Mouse (Mus musculus) gastrocnemius, adult 2 months (tissue): ENCODE data around the gene Zswim5. TPM values are rescaled to one million over a fixed set of nuclear protein-coding genes. Genes with fewer than 3 reads are reported as not detected.

ENCODE experiments used
- DNase-seq: peaks from one replicate; pipeline ENCODE4 v3.0.0; 2022
- H3K27ac ChIP-seq: fragments of 200-600 bp; 2 replicates; pipeline ENCODE4 v1.8.1; 2022; ENCODE audit warnings: mild to moderate bottlenecking
- H3K4me3 ChIP-seq: fragments of 200-600 bp; 2 replicates; pipeline ENCODE4 v1.8.1; 2022; ENCODE audit warnings: mild to moderate bottlenecking, moderate library complexity
- CTCF ChIP-seq: fragments of 200-600 bp; IDR thresholded peaks from 2 replicates; pipeline ENCODE4 v1.8.1; 2022; ENCODE audit warnings: antibody characterized with exemption, mild to moderate bottlenecking, moderate library complexity
- intact Hi-C: fragments of 180-260 bp; cut with DNase I; formaldehyde crosslinking; loops from one replicate; pipeline ENCODE4 v1.15.1; 2025
- total RNA-seq, 2 experiments: library from RNA; stranded (reverse); gene quantifications; 2 replicates each; pipeline ENCODE4 v1.2.3; 2021

The Zswim5 gene
- total RNA-seq, 2 experiments from 2014 or later, result 0.14 TPM; not detected in 1

DNA sequence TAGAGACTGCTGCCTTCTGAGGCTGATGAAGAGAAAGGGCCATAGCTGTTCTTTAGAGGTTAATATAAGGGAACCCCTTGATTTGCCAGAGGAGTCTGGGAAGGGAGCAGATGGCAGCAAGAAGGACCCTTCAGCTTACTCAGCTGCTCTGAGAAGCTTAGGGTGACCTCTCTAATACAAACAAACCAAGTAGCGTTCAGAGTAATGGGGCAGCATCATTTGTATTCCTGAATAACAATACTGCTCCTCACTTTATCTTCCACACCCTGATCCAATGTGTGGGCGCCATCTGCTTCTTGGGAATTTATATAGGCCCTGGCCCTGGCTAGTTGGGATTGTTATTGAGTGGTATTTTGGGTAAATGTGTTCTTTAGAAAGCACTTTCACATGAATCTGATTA, 65.5 kb downstream of the Zswim5 start:
- no peak for DNase-seq
- intact Hi-C loops, result no loop called here

DNA sequence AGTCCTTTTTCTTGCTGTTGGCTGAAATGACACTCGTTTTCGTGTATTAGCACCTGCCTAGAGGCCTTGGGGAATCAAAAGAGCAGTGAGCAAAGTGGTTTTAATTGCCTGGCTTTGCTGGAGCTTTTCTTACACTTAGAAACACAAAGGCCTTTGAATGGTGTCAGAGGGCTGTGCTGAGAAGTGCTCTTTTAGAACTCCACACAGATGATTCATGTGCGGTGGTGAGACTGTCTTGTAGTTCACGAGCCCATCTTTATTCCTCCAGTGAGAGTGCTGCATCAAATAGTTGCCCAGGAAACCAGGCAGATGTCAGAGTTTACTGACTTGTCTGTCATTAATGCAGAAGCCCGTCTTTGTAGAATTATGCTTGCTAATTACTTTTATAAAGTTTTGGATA, 66.9 kb downstream of the Zswim5 start:
- no peak for DNase-seq
- no peak overlapping the region for H3K27ac ChIP-seq
- H3K4me3 ChIP-seq, result no peak overlapping the region
- intact Hi-C loops, result no loop called here
- TF ChIP-seq CTCF, result no peak

More for the DNA sequence above, 65.5 kb downstream of the Zswim5 start:
- no peak for TF ChIP-seq CTCF
- H3K27ac ChIP-seq, result no peak overlapping the region
- H3K4me3 ChIP-seq, result no peak overlapping the region

DNA sequence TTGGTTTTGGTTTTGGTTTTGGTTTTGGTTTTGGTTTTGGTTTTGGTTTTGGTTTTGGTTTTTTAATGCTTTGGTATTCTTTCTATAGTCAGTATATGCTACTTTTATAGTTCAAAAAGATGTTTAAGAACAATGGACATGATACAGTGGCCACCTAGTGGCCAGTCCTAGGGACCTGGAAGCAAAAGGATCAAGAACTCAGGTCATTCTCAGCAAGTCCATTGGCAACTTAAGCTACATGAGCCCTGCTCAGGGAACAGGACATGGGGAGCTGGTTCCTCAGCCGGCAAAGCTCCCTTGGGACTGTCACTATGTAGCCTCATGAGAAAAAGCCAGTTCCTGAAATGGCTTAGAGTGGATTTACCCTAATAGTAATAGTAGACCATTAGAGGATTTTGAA, 74.5 kb downstream of the Zswim5 start:
- intact Hi-C loops, result no loop called here
- no peak for TF ChIP-seq CTCF
- no peak overlapping the region for H3K27ac ChIP-seq

DNA sequence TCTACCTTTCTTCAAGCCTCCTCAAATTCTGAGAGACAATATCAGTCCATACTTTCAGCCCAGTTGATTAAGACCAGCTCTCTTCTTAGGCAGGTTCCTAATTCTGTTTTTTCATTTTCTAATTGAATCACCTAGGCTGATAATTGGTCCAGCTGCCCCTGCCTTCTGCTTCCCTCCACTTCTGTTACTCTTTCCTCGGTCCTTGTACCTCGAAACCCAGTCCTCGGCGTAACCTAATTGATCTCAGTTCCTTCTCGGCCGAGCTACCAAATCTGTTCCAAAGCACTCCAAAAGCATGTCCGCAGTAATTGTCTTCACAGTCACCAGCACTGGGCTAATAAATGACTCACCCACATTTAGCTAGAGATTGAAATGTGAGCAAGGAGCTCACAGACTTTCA, 77.8 kb downstream of the Zswim5 start:
- DNase-seq, result no peak
- intact Hi-C loops, result no loop called here
- no peak overlapping the region for H3K4me3 ChIP-seq
- no peak for TF ChIP-seq CTCF
- no peak overlapping the region for H3K27ac ChIP-seq

More for the DNA sequence above, 74.5 kb downstream of the Zswim5 start:
- no peak for DNase-seq
- H3K4me3 ChIP-seq, result no peak overlapping the region

DNA sequence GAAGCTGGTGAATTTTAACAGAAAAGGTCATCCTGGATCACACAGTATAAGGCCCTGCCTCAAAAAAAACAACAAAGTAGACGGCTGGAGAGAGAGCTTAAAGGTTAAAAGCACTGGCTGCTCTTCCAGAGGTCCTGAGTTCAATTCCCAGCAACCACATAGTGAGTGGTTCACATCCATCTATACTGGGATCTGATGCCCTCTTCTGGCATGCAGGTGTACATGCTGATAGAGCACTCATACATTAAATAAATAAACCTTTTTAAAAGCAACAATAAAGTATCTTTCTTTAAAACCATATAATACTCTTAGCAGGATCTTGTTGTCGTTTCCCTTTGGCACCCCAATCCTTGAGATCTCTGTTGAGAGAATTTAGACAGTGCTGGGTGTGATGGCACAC, 99.3 kb downstream of the Zswim5 start:
- no peak for DNase-seq
- no peak overlapping the region for H3K4me3 ChIP-seq
- TF ChIP-seq CTCF, result peak; percentile 9; the same call in 1 of the 2 replicates
- intact Hi-C loops, result no loop called here
- no peak overlapping the region for H3K27ac ChIP-seq

DNA sequence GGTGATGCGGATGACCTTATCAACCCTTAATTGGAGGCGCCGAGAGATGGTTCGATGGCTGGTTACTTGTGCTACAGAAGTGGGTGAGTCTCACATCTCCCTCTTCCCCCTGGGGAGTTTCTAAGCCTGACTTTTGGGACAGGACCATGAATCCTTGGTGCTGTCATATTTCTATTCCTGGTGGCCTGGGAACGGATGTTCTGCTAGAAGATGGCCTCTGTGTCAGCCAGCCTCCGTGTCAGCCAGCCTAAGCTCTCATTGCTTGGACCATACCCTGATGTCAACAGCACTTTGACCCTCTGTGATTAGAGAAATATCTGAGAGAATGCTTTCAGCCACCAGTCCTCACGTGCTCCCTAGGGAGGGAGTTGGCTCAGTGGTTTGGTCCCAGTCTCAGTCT, 108.5 kb downstream of the Zswim5 start:
- no peak for DNase-seq
- Histone ChIP-seq H3K4me3 (no peak overlapping the region), H3K27ac (no peak overlapping the region)
- intact Hi-C loops, result no loop called here
- TF ChIP-seq CTCF, result no peak

DNA sequence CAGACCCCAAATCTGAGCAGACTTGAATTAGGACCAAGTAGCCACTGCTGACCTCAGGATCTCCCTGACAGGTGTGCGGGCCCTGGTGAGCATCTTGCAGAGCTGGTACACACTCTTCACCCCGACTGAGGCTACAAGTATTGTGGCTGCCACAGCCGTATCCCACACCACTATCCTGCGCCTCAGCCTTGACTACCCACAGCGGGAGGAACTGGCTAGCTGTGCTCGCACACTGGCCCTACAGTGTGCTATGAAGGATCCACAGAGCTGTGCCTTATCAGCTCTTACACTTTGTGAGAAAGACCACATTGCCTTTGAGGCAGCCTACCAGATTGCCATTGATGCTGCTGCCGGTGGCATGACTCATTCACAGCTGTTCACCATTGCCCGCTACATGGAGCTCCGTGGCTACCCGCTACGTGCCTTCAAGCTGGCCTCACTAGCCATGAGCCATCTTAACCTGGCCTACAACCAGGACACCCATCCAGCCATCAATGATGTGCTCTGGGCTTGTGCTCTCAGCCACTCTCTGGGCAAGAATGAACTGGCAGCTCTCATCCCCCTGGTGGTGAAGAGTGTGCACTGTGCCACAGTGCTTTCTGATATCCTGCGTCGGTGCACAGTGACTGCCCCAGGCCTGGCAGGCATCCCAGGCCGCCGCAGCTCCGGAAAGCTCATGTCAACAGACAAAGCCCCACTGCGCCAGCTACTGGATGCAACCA, 109.4 kb downstream of the Zswim5 start:
- DNase-seq, result peak; percentile 68
- intact Hi-C loops, result no loop called here
- H3K27ac ChIP-seq, result no peak overlapping the region
- peak; percentile 66 for TF ChIP-seq CTCF
- no peak overlapping the region for H3K4me3 ChIP-seq

DNA sequence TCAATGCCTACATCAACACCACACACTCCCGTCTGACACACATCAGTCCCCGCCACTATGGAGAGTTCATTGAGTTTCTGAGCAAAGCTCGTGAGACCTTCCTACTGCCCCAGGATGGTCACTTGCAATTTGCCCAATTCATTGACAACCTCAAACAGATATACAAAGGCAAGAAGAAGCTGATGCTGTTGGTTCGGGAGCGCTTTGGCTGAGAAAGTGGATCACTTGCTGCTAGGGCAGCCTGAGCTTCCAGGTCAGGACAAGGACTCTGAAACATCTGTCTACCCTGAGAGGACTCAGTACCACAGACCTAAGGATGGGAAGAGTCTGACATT, 109.9 kb downstream of the Zswim5 start:
- Histone ChIP-seq H3K27ac (no peak overlapping the region), H3K4me3 (no peak overlapping the region)
- DNase-seq, result no peak
- intact Hi-C loops, result no loop called here
- TF ChIP-seq CTCF, result no peak

DNA sequence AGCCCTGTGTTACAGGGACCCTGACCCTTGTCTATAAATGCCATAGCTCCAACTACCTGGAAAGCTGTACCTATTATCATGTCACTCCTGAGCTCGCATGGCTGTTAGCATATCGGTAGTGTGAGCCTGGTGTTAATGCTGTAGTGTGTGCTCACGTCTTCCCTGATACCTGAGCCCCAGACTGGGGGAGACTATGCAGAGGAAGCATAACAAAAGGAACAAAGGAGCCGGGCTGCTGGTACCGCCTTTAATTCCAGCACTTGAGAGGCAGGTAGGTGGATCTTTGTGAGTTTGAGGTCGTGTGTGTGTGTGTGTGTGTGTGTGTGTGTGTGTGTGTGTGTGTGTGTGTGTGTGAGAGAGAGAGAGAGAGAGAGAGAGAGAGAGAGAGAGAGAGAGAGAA, 112.6 kb downstream of the Zswim5 start:
- no peak for DNase-seq
- H3K4me3 ChIP-seq, result no peak overlapping the region
- no peak overlapping the region for H3K27ac ChIP-seq
- TF ChIP-seq CTCF, result no peak
- intact Hi-C loops, result loop anchor here (5.0 kb wide), 1 partner anchor 272 kb away; no protein-coding TSS in a partner anchor

DNA sequence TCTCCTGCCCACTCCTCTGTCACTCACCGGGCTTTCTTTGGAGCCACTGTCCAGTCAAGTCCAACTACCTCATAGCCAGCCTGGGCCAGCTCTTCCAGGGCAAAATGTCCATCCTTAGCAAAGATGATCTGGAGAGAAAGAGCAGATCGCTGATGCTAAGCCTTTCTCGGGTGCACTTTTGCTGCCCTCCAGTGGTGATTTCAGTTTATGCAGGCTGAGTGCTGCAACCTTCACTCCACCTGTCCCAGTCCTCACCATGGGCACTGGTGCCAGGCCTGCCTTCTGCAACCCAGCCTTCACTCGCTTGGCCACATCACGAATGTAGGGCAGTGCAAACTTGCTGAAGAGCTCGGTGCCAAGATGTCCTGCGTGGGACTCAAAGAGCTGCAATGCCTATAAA, 114.2 kb downstream of the Zswim5 start:
- no peak overlapping the region for H3K4me3 ChIP-seq
- peak; percentile 97 for TF ChIP-seq CTCF
- DNase-seq, result peak; percentile 85
- intact Hi-C loops, result loop anchor here (5.0 kb wide), 1 partner anchor 274 kb away; no protein-coding TSS in a partner anchor
- no peak overlapping the region for H3K27ac ChIP-seq

DNA sequence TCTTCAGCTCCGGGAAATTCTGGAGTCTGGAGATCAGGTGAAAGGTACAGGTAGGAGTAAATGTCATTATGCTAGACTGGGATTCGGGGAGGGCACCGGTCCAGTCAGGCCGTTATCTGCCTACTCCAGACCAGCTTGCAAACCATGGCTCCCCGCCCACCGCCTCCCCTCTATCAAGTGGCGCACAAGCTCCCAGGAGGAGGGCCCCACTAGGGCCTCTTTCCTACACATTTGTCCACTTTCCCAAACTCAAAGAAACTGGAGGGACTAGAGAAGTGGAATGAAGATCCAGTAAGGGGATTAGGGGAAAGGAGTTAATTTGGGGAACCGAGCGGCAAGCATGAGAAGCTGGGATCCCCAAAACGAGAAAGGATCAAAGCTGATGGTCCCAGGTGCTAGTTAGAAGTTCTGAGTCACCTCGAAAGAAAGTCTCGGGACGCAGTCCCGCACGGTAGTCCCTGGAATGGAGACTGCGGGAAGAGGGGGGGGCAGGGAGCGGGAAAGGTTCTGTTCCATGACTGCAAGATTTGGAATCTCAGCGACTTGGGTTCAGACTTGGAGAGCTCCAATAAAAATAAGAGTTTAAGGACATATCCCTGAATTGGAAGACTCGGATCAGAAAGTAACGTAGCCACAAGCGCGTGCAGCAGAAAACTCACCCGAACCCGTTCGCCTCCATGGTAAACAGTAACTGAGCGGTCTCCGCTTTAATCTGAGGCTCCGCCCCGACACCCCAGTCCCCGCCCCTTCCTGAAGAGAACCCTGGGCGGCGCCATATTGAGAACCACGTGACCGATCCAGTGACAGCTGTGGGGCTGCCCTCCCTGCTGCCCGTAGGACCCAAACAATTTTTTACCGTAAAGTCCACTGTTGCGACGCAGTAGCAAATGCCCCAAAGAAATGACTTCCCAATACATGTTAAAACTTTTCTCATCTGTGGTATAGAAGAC, 116.8 kb downstream of the Zswim5 start, which contains the start of gene Urod:
TSS of gene Urod (minus strand) at position 742 of the 950 bp plus-strand sequence.
- H3K4me3 ChIP-seq, result peak within 1 kb of the TSS; percentile 86
- 0 out of 2 replicates have a peak, but pooled peaks have one; percentile 0 for TF ChIP-seq CTCF
- peak; percentile 95 for DNase-seq
- intact Hi-C loops, result loop anchor here (2.0 to 5.0 kb wide), 2 partner anchors 167 to 277 kb away; no protein-coding TSS in a partner anchor
- peak within 1 kb of the TSS; percentile 95 for H3K27ac ChIP-seq

DNA sequence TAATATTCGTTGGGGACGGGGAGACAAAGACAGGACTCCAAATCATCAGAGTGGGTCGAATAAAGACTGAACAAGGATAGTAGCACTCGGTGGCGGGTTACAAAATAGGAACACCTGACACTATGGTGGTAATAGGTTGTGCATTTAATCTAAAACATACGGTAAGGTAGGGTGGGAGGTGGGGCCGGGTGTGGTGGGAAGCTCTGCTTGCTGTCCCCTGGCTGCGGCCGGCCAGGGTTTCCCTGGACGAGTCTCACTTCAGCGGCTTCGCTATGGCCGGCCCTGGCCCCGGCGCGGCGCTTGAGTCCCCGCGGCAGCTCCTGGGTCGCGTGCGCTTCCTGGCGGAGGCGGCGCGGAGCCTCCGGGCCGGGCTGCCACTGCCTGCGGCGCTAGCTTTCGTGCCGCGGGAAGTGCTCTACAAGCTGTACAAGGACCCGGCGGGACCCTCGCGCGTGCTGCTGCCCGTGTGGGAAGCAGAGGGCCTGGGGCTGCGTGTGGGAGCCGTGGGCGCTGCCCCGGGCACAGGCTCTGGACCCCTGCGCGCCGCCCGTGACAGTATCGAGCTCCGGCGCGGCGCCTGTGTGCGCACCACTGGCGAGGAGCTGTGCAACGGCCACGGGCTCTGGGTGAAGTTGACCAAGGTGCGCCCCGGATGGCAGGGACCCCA, 118.1 kb downstream of the Zswim5 start, which contains the start of gene Hectd3:
TSS of gene Hectd3 (plus strand) at position 187 of the 667 bp plus-strand sequence.
- peak within 1 kb of the TSS; percentile 95 for H3K27ac ChIP-seq
- intact Hi-C loops, result no loop called here
- DNase-seq, result peak; percentile 81
- TF ChIP-seq CTCF, result peak; percentile 41
- H3K4me3 ChIP-seq, result peak within 1 kb of the TSS; percentile 86

DNA sequence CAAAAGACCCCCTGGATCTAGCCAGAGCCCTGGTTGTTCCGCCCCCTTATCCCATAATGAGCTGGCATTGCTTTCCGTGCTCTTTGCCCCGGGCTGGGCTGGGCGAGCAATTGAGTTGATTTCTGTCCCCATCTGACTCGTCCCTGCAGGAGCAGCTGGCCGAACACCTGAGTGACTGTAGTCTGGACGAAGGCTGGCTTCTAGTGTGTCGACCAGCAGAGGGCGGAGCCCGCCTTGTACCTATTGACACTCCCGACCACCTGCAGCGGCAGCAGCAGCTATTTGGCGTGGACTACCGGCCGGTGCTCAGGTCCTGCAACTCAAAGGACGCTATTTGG, 118.6 kb downstream of the Zswim5 start:
- H3K27ac ChIP-seq, result peak overlapping the region; percentile 95
- intact Hi-C loops, result no loop called here
- TF ChIP-seq CTCF, result peak; percentile 52
- H3K4me3 ChIP-seq, result peak overlapping the region; percentile 86
- peak; percentile 66 for DNase-seq
